Mouse (Mus musculus) liver, postnatal 0 days (tissue): ENCODE data around the gene Dkk3. TPM values are rescaled to one million over a fixed set of nuclear protein-coding genes. Genes with fewer than 3 reads are reported as not detected.

Experiments
- ATAC-seq: fragments of 200-750 bp; cut with Nextera tagmentation; 2 replicates; pipeline ENCODE4 v1.8.0; 2017; ENCODE audit warnings: mild to moderate bottlenecking, moderate library complexity
- DNase-seq: peaks from one replicate; pipeline ENCODE4 v3.0.0-alpha.2; 2016
- H3K27ac ChIP-seq: fragments of 300-500 bp; sonication (generic); 2 replicates; pipeline ENCODE4 v1.5.1; 2014; ENCODE audit warnings: antibody characterized with exemption, moderate library complexity, mild to moderate bottlenecking, low read depth
- H3K27me3 ChIP-seq: fragments of 300-500 bp; sonication (generic); 2 replicates; pipeline ENCODE4 v1.6.1; 2014; ENCODE audit warnings: low read length, control low read depth, mixed read lengths; ENCODE audit not compliant: insufficient read depth
- H3K36me3 ChIP-seq: fragments of 300-500 bp; sonication (generic); replicated peaks from 2 replicates; pipeline ENCODE4 v1.6.1; 2014; ENCODE audit warnings: mild to moderate bottlenecking, control low read depth, low read length, moderate library complexity, mixed read lengths; ENCODE audit not compliant: insufficient read depth
- H3K4me1 ChIP-seq: fragments of 300-500 bp; sonication (generic); 2 replicates; pipeline ENCODE4 v1.6.1; 2014; ENCODE audit warnings: antibody characterized with exemption, mild to moderate bottlenecking, control low read depth; ENCODE audit not compliant: insufficient read depth
- H3K4me2 ChIP-seq: fragments of 300-500 bp; sonication (generic); 2 replicates; pipeline ENCODE4 v1.6.1; 2014; ENCODE audit warnings: low read depth, mild to moderate bottlenecking, low read length, moderate library complexity, mixed read lengths
- H3K4me3 ChIP-seq: fragments of 300-500 bp; sonication (generic); 2 replicates; pipeline ENCODE4 v1.5.1; 2014; ENCODE audit warnings: low read depth, low read length
- H3K9ac ChIP-seq: fragments of 300-500 bp; sonication (generic); replicated peaks from 2 replicates; pipeline ENCODE4 v1.6.1; 2014; ENCODE audit warnings: mild to moderate bottlenecking, moderate library complexity
- H3K9me3 ChIP-seq: fragments of 300-500 bp; sonication (generic); 2 replicates; pipeline ENCODE4 v1.6.1; 2016; ENCODE audit warnings: mild to moderate bottlenecking, control low read depth, low read length, mixed read lengths
- CTCF ChIP-seq: sonication (generic); IDR thresholded peaks from 2 replicates; pipeline ENCODE4 v1.5.1; 2016; ENCODE audit warnings: antibody characterized with exemption, low read depth
- EP300 ChIP-seq: IDR thresholded peaks from 2 replicates; pipeline ENCODE4 v1.6.1; 2016; ENCODE audit warnings: antibody characterized with exemption, low read depth, mild to moderate bottlenecking
- WGBS: fragments of 180-500 bp; shearing (Covaris S2); extraction: QIAGEN DNeasy Blood & Tissue Kit; methylation state at CpG from one replicate; pipeline ENCODE4 v1.1.7; 2014; ENCODE audit not compliant: insufficient replicate concordance; 5-methylcytosine and 5-hydroxymethylcytosine counted together
- polyA plus RNA-seq: library from polyadenylated mRNA; unstranded; fragments of >200 nt; fragmentation: Nextera tagmentation; extraction: Ambion mirVana; gene quantifications from 2 replicates; pipeline ENCODE4 v1.2.1, GENCODE M21; 2015

The Dkk3 gene
- polyA plus RNA-seq, 1 experiment from 2014 or later, result 1.7 TPM

DNA sequence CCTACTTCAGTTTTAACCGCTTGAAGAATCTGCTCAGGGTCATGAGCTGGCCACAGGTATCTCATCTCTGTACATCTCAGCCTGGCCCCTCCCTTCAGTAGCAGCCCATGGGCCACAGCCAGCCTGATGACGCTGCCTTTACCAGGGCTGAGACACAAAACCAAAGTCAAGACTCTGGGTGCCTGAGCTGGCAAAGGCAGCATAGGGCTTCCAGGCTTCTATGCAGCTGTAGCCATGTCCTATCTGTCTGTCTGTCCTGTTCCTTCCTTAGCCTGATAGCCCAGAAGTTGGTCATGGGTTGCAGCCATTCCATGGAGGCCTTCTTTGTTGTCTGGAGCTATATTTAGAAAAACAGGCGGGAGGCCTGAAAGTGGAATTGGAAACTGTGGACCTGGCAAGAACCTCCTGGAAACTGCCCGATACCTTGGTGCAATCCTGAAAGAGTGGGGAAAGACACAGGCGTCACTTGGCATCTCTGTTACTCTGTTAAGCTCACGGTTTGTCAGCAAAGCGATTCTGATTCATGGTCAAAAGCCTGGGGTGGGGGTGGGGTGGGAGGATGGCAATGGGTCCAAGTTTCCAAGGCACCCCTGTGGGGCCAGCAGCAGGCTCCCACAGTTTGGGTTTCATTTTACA is 33.1 kb downstream of the Dkk3 start:
- DNase-seq, result no peak
- ATAC-seq, result no peak
- H3K27ac ChIP-seq, result no peak overlapping the region
- H3K27me3 ChIP-seq, result no peaks in the 10 kb centered on the region
- no peaks in the 10 kb centered on the region for H3K9me3 ChIP-seq
- 75% methylated on average over 7 of the region's 7 CpGs for WGBS
- TF ChIP-seq EP300 (no peak), CTCF (no peak)
- H3K4me1 ChIP-seq, result no peaks in the 10 kb centered on the region; the same call in 1 of the 2 replicates
- H3K4me2 ChIP-seq, result no peak overlapping the region
- no peak overlapping the region for H3K4me3 ChIP-seq
- H3K9ac ChIP-seq, result no peak overlapping the region
- no peaks in the 10 kb centered on the region for H3K36me3 ChIP-seq

DNA sequence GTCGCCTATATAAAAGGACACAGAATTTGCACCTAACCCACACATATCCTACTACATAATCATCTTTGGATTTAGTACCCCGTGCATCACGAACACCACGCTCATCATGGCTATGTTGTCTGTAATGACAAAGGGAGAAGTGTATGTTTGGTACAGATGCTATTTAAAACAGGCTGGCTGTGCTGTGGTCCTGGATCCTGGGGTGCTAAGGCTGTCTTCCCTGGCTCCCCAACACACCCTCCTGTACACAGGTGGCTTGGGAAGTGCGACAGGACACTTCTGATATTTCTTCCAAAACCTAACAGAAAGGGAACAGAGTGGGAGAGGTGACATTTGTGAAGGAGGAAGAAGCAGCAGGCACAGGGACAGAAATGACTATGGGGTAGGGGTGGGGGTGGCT is 35.2 kb downstream of the Dkk3 start:
- Histone ChIP-seq H3K9ac (no peak overlapping the region), H3K36me3 (no peaks in the 10 kb centered on the region), H3K4me2 (no peak overlapping the region), H3K27ac (no peak overlapping the region), H3K27me3 (no peaks in the 10 kb centered on the region), H3K9me3 (no peaks in the 10 kb centered on the region), H3K4me1 (no peaks in the 10 kb centered on the region; the same call in 1 of the 2 replicates), H3K4me3 (no peak overlapping the region)
- TF ChIP-seq EP300 (no peak), CTCF (no peak)
- no peak for ATAC-seq
- WGBS, result 74% methylated on average over 5 of the region's 5 CpGs
- DNase-seq, result no peak

DNA sequence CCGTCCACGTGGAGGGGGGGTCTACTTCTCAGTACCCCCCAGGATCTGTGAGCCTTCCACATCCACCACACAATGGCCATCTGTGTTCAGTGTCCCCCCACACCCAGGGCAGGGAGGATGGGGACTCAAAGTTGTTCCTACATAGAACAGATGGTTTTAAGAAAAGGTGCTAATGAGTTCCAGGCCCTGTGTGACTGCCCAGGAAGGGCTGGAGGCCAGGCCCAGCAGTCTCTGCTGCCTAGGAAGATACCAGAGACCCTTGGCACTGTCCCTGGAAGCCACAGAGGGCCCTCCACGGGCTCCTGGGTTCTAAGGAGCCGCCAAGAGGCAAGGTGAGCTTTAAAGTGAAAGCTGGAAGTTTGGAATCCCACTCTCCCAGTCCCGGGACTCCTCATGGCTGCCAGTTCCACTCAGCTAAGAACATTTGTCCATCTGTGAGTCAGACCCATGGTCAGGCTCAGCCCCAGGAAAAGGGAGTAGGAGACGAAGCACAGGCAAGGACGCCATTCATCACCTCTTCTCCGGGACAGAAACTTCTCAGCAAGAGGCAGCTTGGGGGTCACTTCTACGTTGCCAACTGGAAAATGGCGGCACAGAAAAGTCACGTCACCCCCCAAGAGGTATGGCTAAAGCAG is 36.9 kb downstream of the Dkk3 start:
- H3K4me2 ChIP-seq, result no peak overlapping the region

DNA sequence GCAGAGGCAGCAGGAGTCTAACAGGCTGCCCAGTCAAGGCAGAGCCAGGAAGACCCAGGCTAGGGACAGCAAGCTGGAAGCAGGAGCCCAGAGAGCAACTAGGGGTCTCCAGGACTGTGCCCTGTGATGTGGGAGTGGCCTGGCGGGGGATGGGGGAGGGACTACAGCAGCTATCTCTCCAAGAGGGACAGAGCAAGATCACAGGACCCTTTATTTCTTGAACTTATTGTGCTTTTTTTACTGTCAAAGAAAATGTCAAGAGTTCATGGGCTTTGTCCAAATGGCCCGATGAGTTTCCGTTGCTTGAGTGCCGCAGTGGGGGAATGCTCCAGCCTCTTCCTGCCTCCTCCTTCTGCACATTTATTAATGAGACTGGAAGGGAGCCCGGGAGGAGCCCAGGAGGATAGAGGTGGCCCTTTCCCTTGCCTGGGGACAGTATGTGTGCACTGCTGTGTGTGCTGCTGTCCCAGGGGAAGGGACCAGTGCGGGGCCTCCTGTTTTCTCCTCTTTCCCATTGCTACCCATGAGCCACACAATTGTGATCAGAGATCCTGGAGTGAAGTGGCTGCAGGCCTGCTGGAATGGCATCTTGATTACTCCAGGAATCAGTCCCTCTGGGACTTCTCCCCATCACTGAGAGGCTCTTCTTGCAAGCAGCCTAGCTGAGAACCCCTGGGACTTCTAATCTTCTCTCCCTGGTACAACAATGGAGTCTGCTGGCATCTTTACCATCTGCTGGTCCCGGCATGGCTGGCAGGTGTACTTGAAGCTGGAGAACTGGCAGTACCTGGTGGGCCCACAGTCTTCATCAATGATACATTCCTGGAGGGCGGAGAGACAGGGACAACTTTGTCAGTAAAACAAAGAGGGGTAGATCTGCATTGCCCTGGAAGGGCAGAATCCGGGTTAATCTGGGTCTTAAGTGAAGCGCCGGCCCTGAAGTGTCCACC is 37.7 kb downstream of the Dkk3 start:
- no peaks in the 10 kb centered on the region for H3K9me3 ChIP-seq
- ATAC-seq, result no peak
- H3K36me3 ChIP-seq, result no peaks in the 10 kb centered on the region
- no peak overlapping the region for H3K4me3 ChIP-seq
- TF ChIP-seq CTCF (no peak), EP300 (no peak)
- H3K9ac ChIP-seq, result no peak overlapping the region
- no peak overlapping the region for H3K4me2 ChIP-seq
- H3K27ac ChIP-seq, result no peak overlapping the region
- no peaks in the 10 kb centered on the region for H3K27me3 ChIP-seq
- no peak for DNase-seq
- H3K4me1 ChIP-seq, result no peaks in the 10 kb centered on the region
- WGBS, result 78% methylated on average over 11 of the region's 11 CpGs

More for the DNA sequence above, 36.9 kb downstream of the Dkk3 start:
- Histone ChIP-seq H3K9me3 (no peaks in the 10 kb centered on the region), H3K27ac (no peak overlapping the region), H3K9ac (no peak overlapping the region), H3K4me1 (no peaks in the 10 kb centered on the region), H3K36me3 (no peaks in the 10 kb centered on the region), H3K4me3 (no peak overlapping the region), H3K27me3 (no peaks in the 10 kb centered on the region)
- TF ChIP-seq EP300 (no peak), CTCF (no peak)
- 80% methylated on average over 11 of the region's 11 CpGs for WGBS
- DNase-seq, result no peak
- ATAC-seq, result no peak

DNA sequence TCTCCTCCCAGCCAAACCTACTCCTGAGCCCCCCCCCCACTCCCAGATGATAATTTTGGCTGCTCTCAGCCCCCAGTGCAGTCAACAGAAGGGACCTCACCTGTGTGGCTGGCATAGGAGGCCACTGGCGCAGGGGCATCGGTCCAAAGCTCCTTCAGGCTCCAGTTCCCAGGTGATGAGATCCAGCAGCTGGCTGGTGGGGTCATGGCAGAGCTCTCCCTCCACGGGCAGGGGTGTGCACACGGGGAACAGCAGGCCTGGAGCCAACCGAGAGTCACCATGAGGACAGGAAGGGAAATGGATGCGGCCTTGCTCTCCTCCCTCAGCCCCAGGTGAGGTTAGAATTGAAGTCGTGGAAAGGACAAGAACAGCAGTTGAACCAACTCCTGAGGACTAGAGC is 39.6 kb downstream of the Dkk3 start:
- Histone ChIP-seq H3K36me3 (no peaks in the 10 kb centered on the region), H3K4me1 (no peaks in the 10 kb centered on the region), H3K9me3 (no peaks in the 10 kb centered on the region), H3K4me2 (no peak overlapping the region), H3K27me3 (no peaks in the 10 kb centered on the region), H3K4me3 (no peak overlapping the region), H3K27ac (no peak overlapping the region), H3K9ac (no peak overlapping the region)
- ATAC-seq, result no peak
- WGBS, result 72% methylated on average over 7 of the region's 7 CpGs
- no peak for DNase-seq
- TF ChIP-seq EP300 (no peak), CTCF (no peak)

DNA sequence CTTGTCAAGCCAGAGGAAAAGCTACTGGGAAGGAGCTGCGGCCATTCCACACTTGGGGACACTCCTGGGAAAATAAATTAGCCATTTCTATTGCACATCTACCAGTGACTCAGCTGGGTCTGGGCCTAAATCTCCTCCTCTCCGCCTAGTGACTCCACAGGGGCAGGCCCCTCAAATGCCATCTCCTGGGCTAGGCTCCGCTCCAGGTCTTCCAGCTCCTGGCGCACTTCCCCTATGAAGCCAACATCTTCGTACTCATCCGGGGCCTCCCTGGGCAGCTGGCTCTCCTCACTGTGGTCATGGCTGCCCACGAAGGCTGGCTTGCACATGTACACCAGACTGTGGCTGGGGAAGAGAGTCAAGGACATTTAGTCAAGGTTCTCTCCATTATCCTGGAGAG is 40.8 kb downstream of the Dkk3 start:
- DNase-seq, result no peak
- WGBS, result 76% methylated on average over 7 of the region's 7 CpGs

More for the DNA sequence above, 40.8 kb downstream of the Dkk3 start:
- no peak overlapping the region for H3K9ac ChIP-seq
- no peak overlapping the region for H3K4me3 ChIP-seq
- no peak overlapping the region for H3K4me2 ChIP-seq
- no peaks in the 10 kb centered on the region for H3K9me3 ChIP-seq
- TF ChIP-seq EP300, result no peak
- H3K27me3 ChIP-seq, result no peaks in the 10 kb centered on the region
- no peaks in the 10 kb centered on the region for H3K36me3 ChIP-seq
- no peak for ATAC-seq
- H3K27ac ChIP-seq, result no peak overlapping the region
- no peaks in the 10 kb centered on the region for H3K4me1 ChIP-seq
